Mouse (Mus musculus): ENCODE data around the gene Apbb2. TPM values are rescaled to one million over a fixed set of nuclear protein-coding genes. Genes with fewer than 3 reads are reported as not detected.

The Apbb2 gene
- total and polyA plus RNA-seq, 2 experiments from 2014 or later, result 64.6 to 77.2 TPM

GRCm38 (mm10) chr5:66353876-66354275 lies 264.7 kb downstream of the Apbb2 start:
- no peak for TF ChIP-seq CTCF (IDR thresholded peaks at IDR 0.05; ENCODE audit: low read depth)
- no peak overlapping the region for H3K9ac ChIP-seq
- no peak overlapping the region for H3K27ac ChIP-seq (ENCODE audit: low read depth, low read length)
- 83% methylated on average over 3 of the region's 3 CpGs for WGBS
- DNase-seq (no peak), ATAC-seq (no peak)
- H3K4me3 ChIP-seq (ENCODE audit: low read depth, low read length), result no peak overlapping the region
- no peak overlapping the region for H3K4me2 ChIP-seq (ENCODE audit: low read depth)
- no peaks in the 10 kb centered on the region; the same call in 1 of the 2 replicates for H3K36me3 ChIP-seq (ENCODE audit: insufficient read depth)
- H3K4me1 ChIP-seq (ENCODE audit: insufficient read depth), result no peaks in the 10 kb centered on the region
- H3K27me3 ChIP-seq (ENCODE audit: insufficient read depth, low read length), result no peaks in the 10 kb centered on the region
- H3K9me3 ChIP-seq (ENCODE audit: low read length), result no peaks in the 10 kb centered on the region

DNA sequence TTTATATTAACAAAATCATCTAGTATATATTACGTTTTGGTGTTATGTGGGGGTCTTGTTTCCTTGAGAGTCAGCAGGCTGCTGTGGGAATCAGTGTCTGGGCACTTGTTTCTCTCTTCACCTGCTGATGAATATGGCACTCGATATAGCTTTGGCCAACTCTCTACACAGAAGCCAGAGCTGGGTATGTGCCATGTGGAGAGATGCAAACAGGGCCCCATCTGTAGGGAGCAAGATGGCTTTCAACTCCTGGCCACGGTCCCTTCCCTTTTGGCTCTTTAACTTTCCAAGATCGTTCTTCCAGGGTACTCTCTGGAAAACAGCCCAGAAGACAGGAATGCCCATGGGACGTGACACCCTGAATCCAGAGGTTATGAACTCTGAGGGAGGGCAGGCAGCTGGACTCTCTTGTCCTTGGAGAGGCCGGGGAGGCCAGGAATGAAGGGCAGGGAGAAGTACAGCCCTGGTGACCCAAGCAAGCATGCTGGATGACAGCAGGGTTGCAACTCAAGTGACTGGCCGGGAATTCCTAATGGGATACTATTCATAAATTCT lies 266.7 kb downstream of the Apbb2 start:
- 74% methylated on average over 7 of the region's 7 CpGs for WGBS
- no peak for TF ChIP-seq CTCF (IDR thresholded peaks at IDR 0.05; ENCODE audit: low read depth)
- H3K36me3 ChIP-seq (ENCODE audit: insufficient read depth), result no peaks in the 10 kb centered on the region; the same call in 1 of the 2 replicates
- ATAC-seq (no peak), DNase-seq (no peak)
- H3K9me3 ChIP-seq (ENCODE audit: low read length), result no peaks in the 10 kb centered on the region
- H3K4me1 ChIP-seq (ENCODE audit: insufficient read depth), result no peaks in the 10 kb centered on the region
- no peak overlapping the region for H3K4me3 ChIP-seq (ENCODE audit: low read depth, low read length)
- H3K27me3 ChIP-seq (ENCODE audit: insufficient read depth, low read length), result no peaks in the 10 kb centered on the region
- no peak overlapping the region for H3K4me2 ChIP-seq (ENCODE audit: low read depth)
- H3K9ac ChIP-seq, result no peak overlapping the region
- H3K27ac ChIP-seq (ENCODE audit: low read depth, low read length), result no peak overlapping the region

DNA sequence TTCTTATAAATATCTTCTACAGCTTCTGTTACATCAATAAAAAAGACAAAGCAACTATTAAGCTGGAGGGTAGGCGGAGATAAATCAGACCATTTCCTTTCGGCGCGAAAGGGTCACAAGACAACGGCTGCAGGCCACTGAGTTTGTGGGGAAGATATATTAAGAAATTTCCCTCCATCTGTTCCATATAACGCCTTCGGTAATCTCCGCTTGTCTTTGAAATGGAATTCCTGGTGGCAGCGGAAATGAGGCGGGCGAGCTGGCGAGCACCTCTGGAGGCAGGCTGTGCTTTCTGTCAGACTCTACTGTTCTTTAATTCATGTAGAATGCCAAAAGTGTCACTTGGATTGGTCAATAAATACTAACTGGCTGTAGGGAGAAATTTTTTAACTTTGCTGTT lies 267.5 kb downstream of the Apbb2 start:
- Histone ChIP-seq H3K4me1 (ENCODE audit: insufficient read depth) (no peaks in the 10 kb centered on the region), H3K9me3 (ENCODE audit: low read length) (no peaks in the 10 kb centered on the region), H3K4me2 (ENCODE audit: low read depth) (no peak overlapping the region), H3K36me3 (ENCODE audit: insufficient read depth) (no peaks in the 10 kb centered on the region; the same call in 1 of the 2 replicates), H3K4me3 (ENCODE audit: low read depth, low read length) (no peak overlapping the region), H3K9ac (no peak overlapping the region), H3K27me3 (ENCODE audit: insufficient read depth, low read length) (no peaks in the 10 kb centered on the region), H3K27ac (ENCODE audit: low read depth, low read length) (no peak overlapping the region)
- TF ChIP-seq CTCF (IDR thresholded peaks at IDR 0.05; ENCODE audit: low read depth), result no peak
- DNase-seq (no peak), ATAC-seq (no peak)
- 76% methylated on average over 12 of the region's 12 CpGs for WGBS

DNA sequence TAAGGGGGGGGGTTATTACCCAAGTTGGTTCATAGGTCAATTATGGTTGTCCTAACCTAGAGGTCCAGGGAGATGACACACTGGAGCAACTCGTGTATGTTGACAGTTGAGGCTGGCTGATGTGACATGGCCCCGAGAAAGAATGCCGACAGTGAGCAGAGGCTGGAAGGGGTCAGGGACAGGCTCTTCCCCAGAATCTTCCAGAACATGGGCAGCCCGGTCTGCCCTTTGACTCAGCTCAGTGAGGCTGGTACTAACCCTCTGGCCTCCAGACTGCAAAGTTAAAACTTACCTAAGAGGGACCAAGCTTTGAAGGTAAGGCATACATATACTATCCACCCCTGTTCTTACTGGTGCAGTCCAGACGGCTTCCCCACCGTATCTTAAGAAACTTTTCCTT lies 268.0 kb downstream of the Apbb2 start:
- ATAC-seq, result no peak
- no peak for TF ChIP-seq CTCF (IDR thresholded peaks at IDR 0.05; ENCODE audit: low read depth)
- no peak overlapping the region for H3K27ac ChIP-seq (ENCODE audit: low read depth, low read length)
- no peak for DNase-seq
- H3K36me3 ChIP-seq (ENCODE audit: insufficient read depth), result no peaks in the 10 kb centered on the region; the same call in 1 of the 2 replicates
- no peaks in the 10 kb centered on the region for H3K9me3 ChIP-seq (ENCODE audit: low read length)
- no peak overlapping the region for H3K9ac ChIP-seq
- H3K4me3 ChIP-seq (ENCODE audit: low read depth, low read length), result no peak overlapping the region
- no peaks in the 10 kb centered on the region for H3K4me1 ChIP-seq (ENCODE audit: insufficient read depth)
- 92% methylated on average over 6 of the region's 6 CpGs for WGBS
- no peaks in the 10 kb centered on the region for H3K27me3 ChIP-seq (ENCODE audit: insufficient read depth, low read length)
- H3K4me2 ChIP-seq (ENCODE audit: low read depth), result no peak overlapping the region

DNA sequence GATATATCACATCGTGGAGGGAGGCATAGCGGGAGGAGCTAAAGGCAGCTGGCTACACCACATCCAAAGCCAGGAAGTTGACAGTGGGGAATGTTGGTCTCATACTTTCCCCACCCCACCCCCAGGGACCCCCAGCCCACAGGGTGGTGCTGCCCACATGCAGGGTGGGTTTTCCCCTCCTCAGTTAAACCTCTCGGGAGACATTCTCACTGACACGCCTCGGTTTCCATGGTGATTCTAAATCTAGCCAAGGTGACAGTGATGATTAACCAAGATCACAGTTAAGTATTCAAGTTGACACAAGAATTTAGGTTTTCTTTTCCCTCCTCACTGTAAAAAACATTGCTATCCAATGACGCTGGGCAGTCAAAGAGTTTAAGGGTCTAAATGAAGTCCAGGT lies 270.2 kb downstream of the Apbb2 start:
- Histone ChIP-seq H3K4me2 (ENCODE audit: low read depth) (no peak overlapping the region), H3K9ac (no peak overlapping the region), H3K4me1 (ENCODE audit: insufficient read depth) (no peaks in the 10 kb centered on the region), H3K9me3 (ENCODE audit: low read length) (no peaks in the 10 kb centered on the region), H3K36me3 (ENCODE audit: insufficient read depth) (no peaks in the 10 kb centered on the region; the same call in 1 of the 2 replicates), H3K27me3 (ENCODE audit: insufficient read depth, low read length) (no peaks in the 10 kb centered on the region), H3K4me3 (ENCODE audit: low read depth, low read length) (no peak overlapping the region), H3K27ac (ENCODE audit: low read depth, low read length) (no peak overlapping the region)
- ATAC-seq (no peak; the same call in 1 of the 2 replicates), DNase-seq (no peak)
- WGBS, result 71% methylated on average over 6 of the region's 6 CpGs
- no peak for TF ChIP-seq CTCF (IDR thresholded peaks at IDR 0.05; ENCODE audit: low read depth)

DNA sequence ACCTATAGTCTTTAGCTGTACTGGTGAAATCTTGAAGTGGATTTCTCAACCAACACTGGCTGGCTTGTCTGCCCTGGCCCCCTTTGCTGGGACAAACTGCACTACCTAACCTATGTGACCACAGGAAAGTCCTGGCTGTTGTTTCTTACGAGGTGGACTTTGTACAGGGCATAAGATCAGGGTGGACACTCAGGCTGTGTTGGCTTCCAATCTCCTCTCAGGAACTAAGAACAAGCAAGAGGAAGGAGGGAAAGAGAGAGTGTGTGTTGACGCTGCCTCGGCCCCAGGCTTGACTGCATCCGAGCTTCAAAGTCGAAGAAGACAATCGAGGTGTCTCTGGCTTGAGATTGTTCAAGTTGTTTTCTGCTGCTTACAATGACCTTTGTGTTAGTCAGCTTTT lies 271.8 kb downstream of the Apbb2 start:
- 88% methylated on average over 6 of the region's 6 CpGs for WGBS
- Histone ChIP-seq H3K4me1 (ENCODE audit: insufficient read depth) (no peaks in the 10 kb centered on the region), H3K36me3 (ENCODE audit: insufficient read depth) (no peaks in the 10 kb centered on the region; the same call in 1 of the 2 replicates), H3K4me3 (ENCODE audit: low read depth, low read length) (no peak overlapping the region), H3K27me3 (ENCODE audit: insufficient read depth, low read length) (no peaks in the 10 kb centered on the region), H3K27ac (ENCODE audit: low read depth, low read length) (no peak overlapping the region), H3K4me2 (ENCODE audit: low read depth) (no peak overlapping the region), H3K9me3 (ENCODE audit: low read length) (no peaks in the 10 kb centered on the region), H3K9ac (no peak overlapping the region)
- ATAC-seq (no peak), DNase-seq (no peak)
- no peak for TF ChIP-seq CTCF (IDR thresholded peaks at IDR 0.05; ENCODE audit: low read depth)

GRCm38 (mm10) chr5:66345140-66345539 lies 273.4 kb downstream of the Apbb2 start:
- TF ChIP-seq CTCF (IDR thresholded peaks at IDR 0.05; ENCODE audit: low read depth), result no peak

More at GRCm38 (mm10) chr5:66345140-66345539, 273.4 kb downstream of the Apbb2 start:
- no peaks in the 10 kb centered on the region for H3K9me3 ChIP-seq (ENCODE audit: low read length)
- WGBS, result 53% methylated on average over 3 of the region's 3 CpGs
- no peaks in the 10 kb centered on the region for H3K27me3 ChIP-seq (ENCODE audit: insufficient read depth, low read length)
- H3K4me1 ChIP-seq (ENCODE audit: insufficient read depth), result peaks cover 6% of the 10 kb centered on the region
- no peak for ATAC-seq
- no peak overlapping the region for H3K27ac ChIP-seq (ENCODE audit: low read depth, low read length)
- no peak overlapping the region for H3K4me2 ChIP-seq (ENCODE audit: low read depth)
- H3K4me3 ChIP-seq (ENCODE audit: low read depth, low read length), result no peak overlapping the region
- H3K36me3 ChIP-seq (ENCODE audit: insufficient read depth), result no peaks in the 10 kb centered on the region; the same call in 1 of the 2 replicates
- no peak for DNase-seq
- H3K9ac ChIP-seq, result no peak overlapping the region
